Mouse (Mus musculus) heart, embryonic 12.5 days (tissue): ENCODE data around the gene Ptges3. TPM values are rescaled to one million over a fixed set of nuclear protein-coding genes. Genes with fewer than 3 reads are reported as not detected.
"Not testable (repeated sequence)": the region's sequence is repeated elsewhere in the genome, so short reads cannot be mapped to it uniquely, and the experiment has no call there.

Experiments
- ATAC-seq: fragments of 200-750 bp; cut with Nextera tagmentation; 2 replicates; pipeline ENCODE4 v1.8.0; 2017; ENCODE audit warnings: moderate TSS enrichment, moderate library complexity; ENCODE audit not compliant: insufficient number of reproducible peaks, low FRiP score
- H3K27ac ChIP-seq: fragments of 300-500 bp; sonication (generic); 2 replicates; pipeline ENCODE4 v1.5.1; 2016; ENCODE audit warnings: mild to moderate bottlenecking, moderate library complexity; ENCODE audit not compliant: poor library complexity, severe bottlenecking
- H3K27me3 ChIP-seq: fragments of 300-500 bp; sonication (generic); replicated peaks from 2 replicates; pipeline ENCODE4 v1.6.1; 2016; ENCODE audit warnings: mild to moderate bottlenecking, moderate library complexity
- H3K36me3 ChIP-seq: fragments of 300-500 bp; sonication (generic); 2 replicates; pipeline ENCODE4 v1.6.1; 2016; ENCODE audit warnings: mild to moderate bottlenecking, moderate library complexity
- H3K4me1 ChIP-seq: fragments of 300-500 bp; sonication (generic); replicated peaks from 2 replicates; pipeline ENCODE4 v1.6.1; 2016; ENCODE audit warnings: mild to moderate bottlenecking
- H3K4me2 ChIP-seq: fragments of 300-500 bp; sonication (generic); 2 replicates; pipeline ENCODE4 v1.6.1; 2016; ENCODE audit warnings: mild to moderate bottlenecking, moderate library complexity
- H3K4me3 ChIP-seq: fragments of 300-500 bp; sonication (generic); 2 replicates; pipeline ENCODE4 v1.5.1; 2016; ENCODE audit warnings: mild to moderate bottlenecking
- H3K9ac ChIP-seq: fragments of 300-500 bp; sonication (generic); 2 replicates; pipeline ENCODE4 v1.6.1; 2016; ENCODE audit warnings: mild to moderate bottlenecking, moderate library complexity
- H3K9me3 ChIP-seq: fragments of 300-500 bp; sonication (generic); replicated peaks from 2 replicates; pipeline ENCODE4 v1.6.1; 2016; ENCODE audit warnings: mild to moderate bottlenecking, moderate library complexity
- WGBS: fragments of 180-500 bp; shearing (Covaris S2); methylation state at CpG from one replicate; pipeline ENCODE4 v1.1.7; 2016; 5-methylcytosine and 5-hydroxymethylcytosine counted together
- polyA plus RNA-seq: library from polyadenylated mRNA; unstranded; fragments of >200 nt; fragmentation: Nextera tagmentation; extraction: Ambion mirVana; gene quantifications from 2 replicates; pipeline ENCODE4 v1.2.1, GENCODE M21; 2016

Gene Ptges3
- polyA plus RNA-seq, 1 experiment from 2014 or later: 375 TPM

- H3K4me3 ChIP-seq: no peak overlapping the region
- no peaks in the 10 kb centered on the region for H3K27me3 ChIP-seq
- no peak overlapping the region; the same call in 1 of the 2 replicates for H3K9ac ChIP-seq
- H3K4me1 ChIP-seq: peaks cover 81% of the 10 kb centered on the region
- no peak for ATAC-seq
- 87% methylated on average over 5 of the region's 5 CpGs for WGBS
- peaks cover 72% of the 10 kb centered on the region for H3K36me3 ChIP-seq
- H3K9me3 ChIP-seq: no peaks in the 10 kb centered on the region
- H3K4me2 ChIP-seq: no peak overlapping the region
- 0 out of 2 replicates have a peak overlapping the region, but pooled peaks have one; percentile 10 for H3K27ac ChIP-seq
Observed at GRCm38 (mm10) chr10:128040293-128040692, 18.5 kb upstream of the Ptges3 start.

DNA sequence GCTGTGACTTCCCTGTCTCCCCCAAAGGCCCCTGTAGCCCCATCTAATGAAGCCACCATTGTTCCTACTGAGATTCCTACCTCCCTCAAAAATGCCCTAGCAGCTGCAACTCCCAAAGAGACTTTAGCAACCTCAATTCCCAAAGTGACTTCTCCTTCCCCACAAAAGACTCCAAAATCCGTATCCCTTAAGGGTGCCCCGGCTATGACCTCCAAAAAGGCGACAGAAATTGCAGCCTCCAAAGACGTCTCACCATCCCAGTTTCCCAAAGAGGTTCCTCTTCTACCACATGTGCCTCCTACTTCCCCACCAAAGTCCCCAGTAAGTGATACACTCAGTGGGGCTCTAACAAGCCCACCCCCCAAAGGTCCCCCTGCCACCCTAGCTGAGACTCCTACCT lies 17.1 kb upstream of the Ptges3 start:
- Histone ChIP-seq H3K4me2 (no peak overlapping the region), H3K4me1 (peaks cover 81% of the 10 kb centered on the region), H3K9ac (0 out of 2 replicates have a peak overlapping the region, but pooled peaks have one; percentile 42), H3K9me3 (no peaks in the 10 kb centered on the region), H3K27me3 (no peaks in the 10 kb centered on the region), H3K27ac (no peak overlapping the region), H3K36me3 (peaks cover 85% of the 10 kb centered on the region), H3K4me3 (no peak overlapping the region)
- 82% methylated on average over 4 of the region's 4 CpGs for WGBS
- ATAC-seq: no peak

DNA sequence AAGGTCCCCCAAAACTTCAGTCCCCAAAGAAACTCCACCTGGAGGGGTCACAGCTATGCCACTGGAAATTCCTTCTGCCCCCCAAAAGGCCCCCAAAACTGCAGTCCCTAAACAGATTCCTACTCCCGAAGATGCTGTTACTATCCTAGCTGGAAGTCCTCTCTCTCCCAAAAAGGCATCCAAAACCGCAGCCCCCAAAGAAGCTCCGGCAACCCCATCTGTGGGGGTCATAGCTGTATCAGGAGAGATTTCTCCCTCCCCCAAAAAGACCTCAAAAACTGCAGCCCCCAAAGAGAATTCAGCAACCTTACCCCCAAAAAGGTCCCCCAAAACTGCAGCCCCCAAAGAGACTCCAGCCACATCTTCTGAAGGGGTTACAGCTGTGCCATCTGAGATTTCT lies 16.3 kb upstream of the Ptges3 start:
- Histone ChIP-seq H3K9me3 (no peaks in the 10 kb centered on the region), H3K9ac (0 out of 2 replicates have a peak overlapping the region, but pooled peaks have one; percentile 42), H3K27ac (peak overlapping the region; percentile 79), H3K4me2 (no peak overlapping the region), H3K4me3 (no peak overlapping the region), H3K27me3 (no peaks in the 10 kb centered on the region), H3K36me3 (peaks cover 92% of the 10 kb centered on the region), H3K4me1 (peaks cover 73% of the 10 kb centered on the region)
- no peak for ATAC-seq
- 83% methylated on average over 3 of the region's 3 CpGs for WGBS

DNA sequence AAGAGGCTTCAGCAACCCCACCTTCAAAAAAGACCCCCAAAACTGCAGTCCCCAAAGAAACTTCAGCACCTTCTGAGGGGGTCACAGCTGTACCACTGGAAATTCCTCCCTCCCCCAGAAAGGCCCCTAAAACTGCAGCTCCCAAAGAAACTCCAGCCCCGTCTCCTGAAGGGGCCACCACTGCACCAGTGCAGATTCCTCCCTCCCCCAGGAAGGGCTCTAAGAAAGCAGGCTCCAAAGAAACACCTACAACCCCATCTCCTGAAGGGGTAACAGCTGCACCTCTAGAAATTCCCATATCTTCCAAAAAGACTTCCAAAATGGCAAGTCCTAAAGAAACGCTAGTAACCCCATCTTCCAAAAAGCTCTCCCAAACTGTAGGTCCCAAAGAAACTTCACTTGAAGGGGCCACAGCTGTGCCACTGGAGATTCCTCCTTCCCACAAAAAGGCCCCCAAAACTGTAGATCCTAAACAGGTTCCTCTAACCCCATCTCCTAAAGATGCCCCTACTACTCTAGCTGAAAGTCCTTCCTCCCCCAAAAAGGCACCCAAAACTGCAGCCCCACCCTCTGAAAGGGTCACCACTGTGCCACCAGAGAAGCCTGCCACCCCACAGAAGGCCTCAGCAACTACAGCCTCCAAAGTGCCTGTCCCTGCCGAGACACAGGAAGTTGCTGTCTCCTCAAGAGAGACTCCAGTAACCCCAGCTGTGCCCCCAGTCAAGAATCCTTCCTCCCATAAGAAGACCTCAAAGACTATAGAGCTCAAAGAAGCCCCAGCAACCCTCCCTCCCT lies 15.5 kb upstream of the Ptges3 start:
- peak overlapping the region; percentile 79 for H3K27ac ChIP-seq
- WGBS: 45% methylated on average over 3 of the region's 3 CpGs
- no peaks in the 10 kb centered on the region for H3K9me3 ChIP-seq
- H3K4me1 ChIP-seq: peaks cover 68% of the 10 kb centered on the region
- H3K4me2 ChIP-seq: peak overlapping the region; percentile 37
- H3K36me3 ChIP-seq: peaks cover 95% of the 10 kb centered on the region
- H3K4me3 ChIP-seq: peak overlapping the region; percentile 2; the same call in 1 of the 2 replicates
- H3K9ac ChIP-seq: peak overlapping the region; percentile 42
- ATAC-seq: 0 out of 2 replicates have a peak, but pooled peaks have one; percentile 27
- H3K27me3 ChIP-seq: no peaks in the 10 kb centered on the region

- Histone ChIP-seq H3K9me3 (no peaks in the 10 kb centered on the region), H3K4me3 (no peak overlapping the region), H3K36me3 (peaks cover 82% of the 10 kb centered on the region), H3K4me2 (no peak overlapping the region), H3K27me3 (no peaks in the 10 kb centered on the region), H3K9ac (no peak overlapping the region), H3K27ac (no peak overlapping the region), H3K4me1 (peaks cover 19% of the 10 kb centered on the region)
- WGBS: 95% methylated on average over 8 of the region's 8 CpGs
- ATAC-seq: no peak
Observed at GRCm38 (mm10) chr10:128048157-128048556, 10.6 kb upstream of the Ptges3 start.

- peaks cover 66% of the 10 kb centered on the region for H3K36me3 ChIP-seq
- H3K27me3 ChIP-seq: no peaks in the 10 kb centered on the region
- H3K4me3 ChIP-seq: no peak overlapping the region
- no peak for ATAC-seq
- H3K27ac ChIP-seq: no peak overlapping the region
- WGBS: 95% methylated on average over 2 of the region's 2 CpGs
- no peaks in the 10 kb centered on the region for H3K9me3 ChIP-seq
- no peak overlapping the region for H3K9ac ChIP-seq
- no peak overlapping the region for H3K4me2 ChIP-seq
- peaks cover 3% of the 10 kb centered on the region for H3K4me1 ChIP-seq
Observed at GRCm38 (mm10) chr10:128049741-128050140, 9.0 kb upstream of the Ptges3 start.

GRCm38 (mm10) chr10:128050355-128050754 lies 8.4 kb upstream of the Ptges3 start:
- H3K4me2 ChIP-seq: no peak overlapping the region
- H3K9me3 ChIP-seq: no peaks in the 10 kb centered on the region
- ATAC-seq: no peak
- H3K9ac ChIP-seq: no peak overlapping the region
- peaks cover 60% of the 10 kb centered on the region for H3K36me3 ChIP-seq
- H3K27ac ChIP-seq: no peak overlapping the region
- 0 out of 2 replicates have a peak, but pooled peaks cover 4% of the 10 kb centered on the region for H3K4me1 ChIP-seq
- H3K27me3 ChIP-seq: no peaks in the 10 kb centered on the region
- WGBS: 81% methylated on average over 2 of the region's 2 CpGs
- H3K4me3 ChIP-seq: no peak overlapping the region

DNA sequence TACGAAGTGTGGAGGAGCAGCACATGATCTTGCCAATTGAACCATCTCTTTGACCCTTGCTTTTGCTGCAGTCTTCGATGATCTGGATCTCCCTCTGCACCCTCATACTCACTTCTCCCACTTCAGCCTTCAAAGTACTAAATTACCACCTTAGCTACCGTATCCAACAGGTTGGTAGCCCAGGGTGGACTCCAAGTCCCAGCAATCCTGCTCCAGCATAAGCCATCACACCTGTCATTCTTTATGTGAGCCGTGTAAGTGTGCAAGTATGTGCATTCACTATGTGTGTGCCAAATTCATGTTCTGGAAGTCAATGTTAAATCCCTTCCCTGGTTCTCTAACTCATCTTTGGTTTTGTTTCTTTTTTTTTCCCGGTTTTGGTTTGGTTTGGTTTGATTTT lies 7.2 kb upstream of the Ptges3 start:
- no peak for ATAC-seq
- Histone ChIP-seq H3K27ac (no peak overlapping the region), H3K36me3 (peaks cover 47% of the 10 kb centered on the region), H3K9ac (no peak overlapping the region), H3K4me1 (0 out of 2 replicates have a peak, but pooled peaks cover 4% of the 10 kb centered on the region), H3K9me3 (no peaks in the 10 kb centered on the region), H3K4me3 (no peak overlapping the region), H3K27me3 (no peaks in the 10 kb centered on the region), H3K4me2 (no peak overlapping the region)
- 92% methylated on average over 5 of the region's 5 CpGs for WGBS

- not testable (repeated sequence) for H3K4me2 ChIP-seq, ATAC-seq, H3K9me3 ChIP-seq, H3K27ac ChIP-seq, H3K4me3 ChIP-seq, H3K27me3 ChIP-seq, H3K4me1 ChIP-seq, H3K9ac ChIP-seq
- WGBS: 95% methylated on average over 1 of the region's 2 CpGs
- H3K36me3 ChIP-seq: peaks cover 43% of the 10 kb centered on the region
Observed at GRCm38 (mm10) chr10:128052136-128052535, 6.6 kb upstream of the Ptges3 start.

DNA sequence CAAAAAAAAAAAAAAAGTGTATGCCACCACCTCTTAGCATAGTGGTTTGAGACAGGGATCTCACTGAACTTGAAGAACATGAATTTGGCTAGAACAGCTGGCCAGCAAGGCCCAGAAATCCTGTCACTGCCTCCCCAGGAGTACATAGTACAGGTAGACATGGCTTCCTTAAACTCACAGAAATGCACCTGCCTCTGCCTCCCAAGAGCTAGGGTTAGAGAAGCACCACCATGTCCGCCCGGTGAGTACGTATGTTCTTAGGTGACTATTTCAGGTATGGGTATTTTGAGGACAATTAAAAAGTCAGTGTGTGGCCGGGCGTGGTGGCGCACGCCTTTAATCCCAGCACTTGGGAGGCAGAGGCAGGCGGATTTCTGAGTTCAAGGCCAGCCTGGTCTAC lies 5.8 kb upstream of the Ptges3 start:
- H3K4me1 ChIP-seq: peaks cover 11% of the 10 kb centered on the region

GRCm38 (mm10) chr10:128058184-128058583 lies 570 bp upstream of the Ptges3 start:
- Histone ChIP-seq H3K9me3 (no peaks in the 10 kb centered on the region), H3K4me1 (peaks cover 29% of the 10 kb centered on the region), H3K4me3 (peak overlapping the region; percentile 95), H3K27me3 (no peaks in the 10 kb centered on the region), H3K27ac (peak overlapping the region; percentile 99), H3K36me3 (peaks cover 12% of the 10 kb centered on the region; the same call in 1 of the 2 replicates), H3K4me2 (peak overlapping the region; percentile 78), H3K9ac (peak overlapping the region; percentile 95)
- under 1% methylated on average over 18 of the region's 18 CpGs for WGBS
- no peak for ATAC-seq

More for the DNA sequence above, 5.8 kb upstream of the Ptges3 start:
- Histone ChIP-seq H3K36me3 (peaks cover 35% of the 10 kb centered on the region), H3K27ac (no peak overlapping the region), H3K4me3 (no peak overlapping the region), H3K4me2 (no peak overlapping the region), H3K9ac (no peak overlapping the region), H3K27me3 (no peaks in the 10 kb centered on the region), H3K9me3 (no peaks in the 10 kb centered on the region)
- WGBS: 91% methylated on average over 8 of the region's 8 CpGs
- no peak for ATAC-seq
